ENCODE assay signal across 8 mouse cellular contexts in genomic region chr2:125781006-125781405, GRCm38 (mm10). TPM values are rescaled to one million over a fixed set of nuclear protein-coding genes. Genes with fewer than 3 reads are reported as not detected.
DNase-seq lines count a peak whose midpoint lies in the region; ATAC-seq lines count a peak whose summit lies in the region.

No protein-coding gene starts in this region.

- H3K9ac ChIP-seq in lung, embryonic 15.5 days = peak overlapping the region; percentile 88; the same call in 1 of the 2 replicates
- H3K9ac ChIP-seq in intestine, embryonic 16.5 days (ENCODE audit: low read depth, low read length) = no peak overlapping the region
- H3K9ac ChIP-seq in stomach, embryonic 15.5 days = no peak overlapping the region

- peak overlapping the region; percentile 79 for H3K4me2 ChIP-seq in lung, embryonic 15.5 days
- peak overlapping the region; percentile 57 for H3K4me2 ChIP-seq in intestine, embryonic 16.5 days (ENCODE audit: low read depth, low read length)
- H3K4me2 ChIP-seq in stomach, embryonic 15.5 days = peak overlapping the region; percentile 55

- ATAC-seq in lung, embryonic 15.5 days (ENCODE audit: borderline replicate concordance, extremely low read depth, low FRiP score, low TSS enrichment) = no peak
- no peak for ATAC-seq in intestine, embryonic 16.5 days
- no peak for ATAC-seq in stomach, embryonic 15.5 days (ENCODE audit: insufficient read depth, low FRiP score, low read depth)

- H3K9me3 ChIP-seq in lung, embryonic 15.5 days = no peaks in the 10 kb centered on the region
- H3K9me3 ChIP-seq in intestine, embryonic 16.5 days (ENCODE audit: control insufficient read depth, low read length) = no peaks in the 10 kb centered on the region
- H3K9me3 ChIP-seq in stomach, embryonic 15.5 days = no peaks in the 10 kb centered on the region

- no peaks in the 10 kb centered on the region for H3K36me3 ChIP-seq in lung, embryonic 15.5 days
- no peaks in the 10 kb centered on the region for H3K36me3 ChIP-seq in intestine, embryonic 16.5 days (ENCODE audit: control insufficient read depth, insufficient read depth, low read length)
- no peaks in the 10 kb centered on the region for H3K36me3 ChIP-seq in stomach, embryonic 15.5 days

- DNase-seq in heart, adult 11 months = peak; percentile 28
- no peak for DNase-seq in heart, postnatal 4 days
- DNase-seq in lung, adult 18-20 months = no peak
- no peak for DNase-seq in spleen, adult 12 weeks (ENCODE audit: low spot score)
- DNase-seq in adrenal gland, postnatal 25 days = no peak

- no peak overlapping the region for H3K27ac ChIP-seq in lung, embryonic 15.5 days
- no peak overlapping the region for H3K27ac ChIP-seq in intestine, embryonic 16.5 days (ENCODE audit: low read length)
- H3K27ac ChIP-seq in stomach, embryonic 15.5 days = no peak overlapping the region

- 43% methylated on average over 2 of the region's 2 CpGs for WGBS in lung, embryonic 15.5 days
- 57% methylated on average over 2 of the region's 2 CpGs for WGBS in intestine, embryonic 16.5 days
- WGBS in stomach, embryonic 15.5 days = 57% methylated on average over 2 of the region's 2 CpGs

- peak overlapping the region; percentile 94 for H3K4me3 ChIP-seq in lung, embryonic 15.5 days
- 0 out of 2 replicates have a peak overlapping the region, but pooled peaks have one; percentile 7 for H3K4me3 ChIP-seq in intestine, embryonic 16.5 days (ENCODE audit: low read length)
- peak overlapping the region; percentile 96 for H3K4me3 ChIP-seq in stomach, embryonic 15.5 days (replicated peaks)

- no peaks in the 10 kb centered on the region for H3K27me3 ChIP-seq in lung, embryonic 15.5 days
- no peaks in the 10 kb centered on the region for H3K27me3 ChIP-seq in intestine, embryonic 16.5 days (replicated peaks; ENCODE audit: control insufficient read depth, insufficient read depth, low read length)
- H3K27me3 ChIP-seq in stomach, embryonic 15.5 days (replicated peaks) = no peaks in the 10 kb centered on the region

- peaks cover 19% of the 10 kb centered on the region for H3K4me1 ChIP-seq in lung, embryonic 15.5 days
- peaks cover 7% of the 10 kb centered on the region for H3K4me1 ChIP-seq in intestine, embryonic 16.5 days (ENCODE audit: control insufficient read depth, insufficient read depth, low read length)
- peaks cover 11% of the 10 kb centered on the region; the same call in 1 of the 2 replicates for H3K4me1 ChIP-seq in stomach, embryonic 15.5 days

RNA-seq across cellular contexts. Expression of gene Secisbp2l, which starts 1.7 kb away (rescaled TPM):
- total RNA-seq in heart, postnatal 4 days (2021) = 10 to 100 TPM; 38.1 to 38.6 TPM
- 17.1 and 17.8 TPM in 2 replicates for polyA plus RNA-seq in lung, embryonic 15.5 days (2015; fragmentation: Nextera tagmentation; extraction: Ambion mirVana)
- 11.9 and 12.0 TPM in 2 replicates for polyA plus RNA-seq in intestine, embryonic 16.5 days (2015; fragmentation: Nextera tagmentation; extraction: Ambion mirVana)
- 14.7 and 17.0 TPM in 2 replicates for polyA plus RNA-seq in stomach, embryonic 15.5 days (2015; fragmentation: Nextera tagmentation; extraction: Ambion mirVana)
- total RNA-seq in adrenal gland, postnatal 25 days (2021) = 62.2 and 73.1 TPM in 2 replicates

RNA-seq across cellular contexts. Expression of gene Shc4, which starts 57.1 kb away (rescaled TPM):
- total RNA-seq in heart, postnatal 4 days (2021) = 1 to 10 TPM in 1 of 2 experiments, under 1 TPM in 1; 0.74 to 1.0 TPM
- polyA plus RNA-seq in lung, embryonic 15.5 days (2015; fragmentation: Nextera tagmentation; extraction: Ambion mirVana) = 1.2 and 1.3 TPM in 2 replicates
- polyA plus RNA-seq in intestine, embryonic 16.5 days (2015; fragmentation: Nextera tagmentation; extraction: Ambion mirVana) = 1.7 and 1.8 TPM in 2 replicates
- 2.5 and 3.1 TPM in 2 replicates for polyA plus RNA-seq in stomach, embryonic 15.5 days (2015; fragmentation: Nextera tagmentation; extraction: Ambion mirVana)
- 3.3 and 3.4 TPM in 2 replicates for total RNA-seq in adrenal gland, postnatal 25 days (2021)

Comparison
In these comparisons a context has a peak if more than half of its experiments do, and no peak if none do; other contexts are left out.
1. H3K4me3 ChIP-seq: peak in every context shown above with its lines; median percentile 96 in stomach, embryonic 15.5 days; 94 in lung, embryonic 15.5 days; 7 in intestine, embryonic 16.5 days.